Mouse (Mus musculus): ENCODE measurements at regions not wholly inside any gene's neighbourhood (a gene's known extent, or its start where the extent isn't known, plus 50 kb on each side); places are given as distances from the start of the nearest gene placed in this dataset.

DNA sequence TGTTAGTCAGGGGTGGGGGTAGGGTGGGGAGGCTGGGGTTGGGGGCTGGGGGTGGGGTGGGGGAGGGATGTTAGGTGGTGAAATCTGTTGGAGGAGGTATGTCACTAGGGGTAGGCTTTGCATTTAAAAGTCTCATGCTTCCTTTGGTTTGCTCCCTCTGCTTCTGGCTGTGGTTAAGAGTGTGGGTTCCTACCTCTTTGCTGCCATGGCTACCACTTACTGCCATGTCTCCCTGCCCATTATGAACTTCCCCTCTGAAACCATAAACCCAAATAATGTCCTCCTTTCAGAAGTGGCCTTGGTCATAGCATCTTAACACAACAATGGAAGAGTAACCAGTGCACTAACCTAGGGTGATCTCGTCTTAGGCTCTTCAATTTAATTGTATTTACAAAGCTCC lies 256.8 kb downstream of the Maf start:
- no peak overlapping the region for H3K27ac ChIP-seq (ENCODE audit: low read length)
- no peak for ATAC-seq (ENCODE audit: insufficient number of reproducible peaks, insufficient read depth, low FRiP score, low read depth)
- no peaks in the 10 kb centered on the region for H3K9me3 ChIP-seq (ENCODE audit: control insufficient read depth, low read depth, low read length)
- no peaks in the 10 kb centered on the region for H3K36me3 ChIP-seq (ENCODE audit: control insufficient read depth, insufficient read depth, low read length)
- no peaks in the 10 kb centered on the region for H3K27me3 ChIP-seq (ENCODE audit: control insufficient read depth, insufficient read depth, low read length)
- no peak overlapping the region for H3K9ac ChIP-seq (replicated peaks; ENCODE audit: low read depth, low read length)
- H3K4me3 ChIP-seq (ENCODE audit: low read depth, low read length), result no peak overlapping the region
- H3K4me1 ChIP-seq (ENCODE audit: control insufficient read depth, insufficient read depth, low read length), result 0 out of 2 replicates have a peak, but pooled peaks cover 7% of the 10 kb centered on the region
- WGBS, result 60% methylated on average over 1 of the region's 1 CpGs
- no peak overlapping the region for H3K4me2 ChIP-seq (replicated peaks; ENCODE audit: low read depth, low read length)

DNA sequence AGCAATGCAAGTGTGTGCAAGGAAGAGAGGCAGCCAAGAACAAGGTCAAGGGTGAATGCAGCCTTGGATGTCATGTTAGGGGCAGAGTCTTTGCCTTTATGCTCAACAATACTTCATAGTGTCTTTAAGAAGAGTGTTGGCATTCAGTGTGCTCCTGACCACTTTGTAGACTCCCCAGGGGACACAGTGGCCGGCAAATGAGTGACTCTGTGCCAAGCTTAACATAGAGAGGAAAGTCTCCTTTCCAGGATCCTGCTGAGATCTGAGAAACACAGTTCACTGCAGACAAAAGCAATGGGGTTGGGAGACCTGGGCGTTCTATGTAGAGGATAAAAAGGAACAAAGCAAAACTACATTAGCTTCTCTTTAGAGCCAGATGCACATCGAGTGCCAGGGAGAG lies 259.2 kb downstream of the Maf start:
- no peak overlapping the region for H3K27ac ChIP-seq (ENCODE audit: low read length)

DNA sequence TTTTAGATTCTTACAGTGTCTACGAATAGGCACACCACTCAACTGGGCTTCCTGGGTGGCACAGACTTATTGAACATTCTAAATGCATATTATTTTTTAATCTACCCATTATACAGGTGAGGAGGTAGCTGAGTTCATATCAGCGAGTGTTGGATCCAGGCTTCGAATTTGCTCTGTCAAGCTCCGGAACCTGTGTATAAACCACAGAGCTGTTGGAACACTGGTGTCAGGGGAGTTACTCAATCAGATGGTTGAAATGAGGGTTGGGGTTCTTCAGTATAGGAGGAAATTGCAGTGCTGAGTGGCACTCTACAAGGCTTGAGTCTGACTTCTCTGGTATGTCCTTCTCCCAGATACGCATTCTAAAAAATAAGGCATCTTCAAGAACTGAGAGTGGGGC lies 263.1 kb downstream of the Maf start:
- Histone ChIP-seq H3K36me3 (ENCODE audit: control insufficient read depth, insufficient read depth, low read length) (no peaks in the 10 kb centered on the region), H3K9ac (replicated peaks; ENCODE audit: low read depth, low read length) (no peak overlapping the region), H3K4me3 (ENCODE audit: low read depth, low read length) (no peak overlapping the region), H3K4me2 (replicated peaks; ENCODE audit: low read depth, low read length) (no peak overlapping the region), H3K27me3 (ENCODE audit: control insufficient read depth, insufficient read depth, low read length) (no peaks in the 10 kb centered on the region), H3K4me1 (ENCODE audit: control insufficient read depth, insufficient read depth, low read length) (no peaks in the 10 kb centered on the region), H3K9me3 (ENCODE audit: control insufficient read depth, low read depth, low read length) (no peaks in the 10 kb centered on the region), H3K27ac (ENCODE audit: low read length) (no peak overlapping the region)
- no peak for ATAC-seq (ENCODE audit: insufficient number of reproducible peaks, insufficient read depth, low FRiP score, low read depth)
- 93% methylated on average over 5 of the region's 5 CpGs for WGBS

More for the DNA sequence above, 259.2 kb downstream of the Maf start:
- H3K4me2 ChIP-seq (replicated peaks; ENCODE audit: low read depth, low read length), result no peak overlapping the region
- 81% methylated on average over 3 of the region's 3 CpGs for WGBS
- no peak for ATAC-seq (ENCODE audit: insufficient number of reproducible peaks, insufficient read depth, low FRiP score, low read depth)
- 0 out of 2 replicates have a peak, but pooled peaks cover 3% of the 10 kb centered on the region for H3K4me1 ChIP-seq (ENCODE audit: control insufficient read depth, insufficient read depth, low read length)
- H3K4me3 ChIP-seq (ENCODE audit: low read depth, low read length), result no peak overlapping the region
- no peaks in the 10 kb centered on the region for H3K27me3 ChIP-seq (ENCODE audit: control insufficient read depth, insufficient read depth, low read length)
- no peaks in the 10 kb centered on the region for H3K9me3 ChIP-seq (ENCODE audit: control insufficient read depth, low read depth, low read length)
- H3K36me3 ChIP-seq (ENCODE audit: control insufficient read depth, insufficient read depth, low read length), result no peaks in the 10 kb centered on the region
- no peak overlapping the region for H3K9ac ChIP-seq (replicated peaks; ENCODE audit: low read depth, low read length)

DNA sequence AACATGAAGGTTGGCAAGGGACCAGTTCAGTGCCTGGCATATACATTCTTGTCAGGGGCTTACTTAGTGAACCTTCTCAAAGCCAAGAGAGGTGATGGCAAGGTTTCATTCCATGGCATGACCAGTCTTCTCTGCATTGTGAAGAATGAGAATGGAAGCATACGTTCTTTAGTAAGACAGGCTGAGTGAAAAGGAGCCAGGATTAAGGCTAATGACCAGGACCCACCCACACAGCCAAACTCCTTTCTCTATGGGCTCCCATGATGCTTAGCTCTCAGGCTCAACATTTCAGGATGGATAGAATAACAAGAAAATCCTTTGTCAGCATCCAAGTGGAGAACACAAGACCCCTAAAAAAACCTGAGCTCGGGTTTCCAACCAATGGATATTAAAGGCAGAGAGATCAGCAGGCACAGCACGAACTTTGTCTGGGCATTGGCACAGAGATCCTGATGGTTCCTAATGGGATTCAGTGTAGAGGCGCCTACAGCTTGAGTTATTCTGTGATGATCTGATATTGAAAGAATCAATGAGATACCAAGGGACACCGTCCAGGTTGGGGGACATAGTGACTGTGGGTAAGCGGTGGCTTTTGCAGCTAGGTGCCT lies 265.5 kb downstream of the Maf start:
- Histone ChIP-seq H3K27ac (ENCODE audit: low read length) (no peak overlapping the region), H3K4me3 (ENCODE audit: low read depth, low read length) (no peak overlapping the region), H3K36me3 (ENCODE audit: control insufficient read depth, insufficient read depth, low read length) (no peaks in the 10 kb centered on the region), H3K9ac (replicated peaks; ENCODE audit: low read depth, low read length) (no peak overlapping the region), H3K4me1 (ENCODE audit: control insufficient read depth, insufficient read depth, low read length) (no peaks in the 10 kb centered on the region), H3K4me2 (replicated peaks; ENCODE audit: low read depth, low read length) (no peak overlapping the region), H3K9me3 (ENCODE audit: control insufficient read depth, low read depth, low read length) (no peaks in the 10 kb centered on the region), H3K27me3 (ENCODE audit: control insufficient read depth, insufficient read depth, low read length) (no peaks in the 10 kb centered on the region)
- WGBS, result 84% methylated on average over 6 of the region's 6 CpGs
- ATAC-seq (ENCODE audit: insufficient number of reproducible peaks, insufficient read depth, low FRiP score, low read depth), result no peak

DNA sequence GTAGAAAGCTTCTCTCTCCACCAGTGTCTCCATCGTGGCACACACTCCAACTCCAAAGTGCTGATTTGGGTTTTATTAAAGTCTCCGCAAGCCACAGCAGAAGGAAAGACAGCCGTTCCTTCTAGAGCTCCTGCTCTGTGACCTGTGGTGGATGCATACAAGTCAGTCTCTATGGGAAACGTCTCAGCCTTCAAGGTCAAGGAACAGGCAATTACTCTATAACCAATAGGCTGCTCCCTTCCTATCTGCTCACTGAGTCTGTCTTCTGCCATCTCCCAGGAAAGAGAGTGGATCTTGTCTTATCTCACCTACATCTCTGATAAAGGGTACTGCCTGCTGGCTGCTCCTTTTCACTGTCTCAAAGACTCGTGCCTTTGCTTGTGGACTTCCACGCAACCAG lies 266.3 kb downstream of the Maf start:
- no peaks in the 10 kb centered on the region for H3K27me3 ChIP-seq (ENCODE audit: control insufficient read depth, insufficient read depth, low read length)
- 61% methylated on average over 6 of the region's 6 CpGs for WGBS
- ATAC-seq (ENCODE audit: insufficient number of reproducible peaks, insufficient read depth, low FRiP score, low read depth), result no peak

DNA sequence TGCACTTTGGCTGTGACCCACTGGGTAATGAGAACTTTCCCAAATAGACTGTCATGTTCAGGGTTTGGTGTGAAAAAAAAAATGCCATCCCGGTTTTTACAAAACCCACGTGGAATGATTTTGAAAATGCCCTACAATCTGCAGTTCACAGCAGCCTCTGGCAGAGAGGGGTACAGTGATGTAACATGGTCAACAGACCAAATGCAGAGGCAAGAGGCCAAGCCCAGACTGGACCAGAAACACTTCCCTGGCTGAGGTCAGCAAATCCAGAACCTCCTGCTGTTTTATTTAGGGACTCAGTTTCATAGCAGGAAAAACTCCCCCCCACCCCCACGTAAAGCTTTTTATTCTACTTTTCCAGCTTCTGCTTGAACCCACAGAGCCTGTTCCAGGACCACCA lies 267.4 kb downstream of the Maf start:
- H3K36me3 ChIP-seq (ENCODE audit: control insufficient read depth, insufficient read depth, low read length), result no peaks in the 10 kb centered on the region
- no peaks in the 10 kb centered on the region for H3K27me3 ChIP-seq (ENCODE audit: control insufficient read depth, insufficient read depth, low read length)
- 84% methylated on average over 3 of the region's 3 CpGs for WGBS
- no peaks in the 10 kb centered on the region for H3K4me1 ChIP-seq (ENCODE audit: control insufficient read depth, insufficient read depth, low read length)
- no peaks in the 10 kb centered on the region for H3K9me3 ChIP-seq (ENCODE audit: control insufficient read depth, low read depth, low read length)
- no peak overlapping the region for H3K4me3 ChIP-seq (ENCODE audit: low read depth, low read length)
- no peak overlapping the region for H3K9ac ChIP-seq (replicated peaks; ENCODE audit: low read depth, low read length)
- no peak overlapping the region for H3K4me2 ChIP-seq (replicated peaks; ENCODE audit: low read depth, low read length)
- H3K27ac ChIP-seq (ENCODE audit: low read length), result no peak overlapping the region
- ATAC-seq (ENCODE audit: insufficient number of reproducible peaks, insufficient read depth, low FRiP score, low read depth), result no peak

More for the DNA sequence above, 266.3 kb downstream of the Maf start:
- Histone ChIP-seq H3K9me3 (ENCODE audit: control insufficient read depth, low read depth, low read length) (no peaks in the 10 kb centered on the region), H3K4me3 (ENCODE audit: low read depth, low read length) (no peak overlapping the region), H3K4me1 (ENCODE audit: control insufficient read depth, insufficient read depth, low read length) (no peaks in the 10 kb centered on the region), H3K4me2 (replicated peaks; ENCODE audit: low read depth, low read length) (no peak overlapping the region), H3K27ac (ENCODE audit: low read length) (no peak overlapping the region), H3K9ac (replicated peaks; ENCODE audit: low read depth, low read length) (no peak overlapping the region), H3K36me3 (ENCODE audit: control insufficient read depth, insufficient read depth, low read length) (no peaks in the 10 kb centered on the region)

DNA sequence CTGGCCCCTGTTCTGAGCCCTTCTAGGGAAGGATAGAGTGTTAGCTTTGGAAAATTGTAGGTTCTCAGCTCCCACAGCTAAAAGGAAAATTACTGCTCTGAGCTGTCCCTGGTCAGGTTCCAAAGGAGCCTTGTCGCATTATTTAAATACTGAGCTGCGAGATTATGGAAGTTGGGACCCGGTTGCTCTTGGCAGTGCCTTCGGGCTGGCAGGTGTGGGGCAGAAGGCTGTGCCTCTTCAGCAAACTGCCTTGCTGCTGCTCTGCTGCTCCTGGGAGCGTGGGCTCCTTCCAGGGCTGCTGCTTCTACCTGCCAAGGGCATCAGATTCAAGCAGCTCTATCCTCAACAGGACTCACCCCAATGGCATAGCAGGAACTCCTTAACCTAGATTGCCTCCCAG lies 268.1 kb downstream of the Maf start:
- Histone ChIP-seq H3K4me2 (replicated peaks; ENCODE audit: low read depth, low read length) (no peak overlapping the region), H3K9me3 (ENCODE audit: control insufficient read depth, low read depth, low read length) (no peaks in the 10 kb centered on the region), H3K4me3 (ENCODE audit: low read depth, low read length) (no peak overlapping the region), H3K4me1 (ENCODE audit: control insufficient read depth, insufficient read depth, low read length) (no peaks in the 10 kb centered on the region), H3K36me3 (ENCODE audit: control insufficient read depth, insufficient read depth, low read length) (no peaks in the 10 kb centered on the region), H3K27me3 (ENCODE audit: control insufficient read depth, insufficient read depth, low read length) (no peaks in the 10 kb centered on the region), H3K27ac (ENCODE audit: low read length) (no peak overlapping the region), H3K9ac (replicated peaks; ENCODE audit: low read depth, low read length) (no peak overlapping the region)
- no peak for ATAC-seq (ENCODE audit: insufficient number of reproducible peaks, insufficient read depth, low FRiP score, low read depth)
- 73% methylated on average over 5 of the region's 5 CpGs for WGBS

DNA sequence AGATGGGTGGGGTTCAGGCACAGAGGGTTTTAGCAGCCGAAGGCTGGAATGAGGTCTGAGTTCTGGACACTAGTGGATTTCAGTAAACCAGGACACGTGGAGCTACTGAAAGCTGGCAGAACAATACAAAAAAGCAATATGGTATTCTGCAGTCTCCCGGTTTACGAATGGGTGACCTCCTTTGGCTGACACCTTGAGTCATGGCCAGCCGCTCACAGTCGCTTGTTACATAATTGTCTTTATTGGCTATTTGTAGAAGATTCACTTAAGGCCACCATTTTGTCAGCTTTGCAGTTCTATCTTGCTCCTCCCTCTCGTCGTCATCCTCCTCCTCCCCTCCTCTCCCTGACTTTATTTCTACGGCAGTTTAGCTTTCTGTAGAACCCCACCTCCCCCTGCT lies 269.6 kb downstream of the Maf start:
- no peak overlapping the region for H3K9ac ChIP-seq (replicated peaks; ENCODE audit: low read depth, low read length)
- no peak for ATAC-seq (ENCODE audit: insufficient number of reproducible peaks, insufficient read depth, low FRiP score, low read depth)
- no peak overlapping the region for H3K4me2 ChIP-seq (replicated peaks; ENCODE audit: low read depth, low read length)
- H3K36me3 ChIP-seq (ENCODE audit: control insufficient read depth, insufficient read depth, low read length), result no peaks in the 10 kb centered on the region
- H3K9me3 ChIP-seq (ENCODE audit: control insufficient read depth, low read depth, low read length), result no peaks in the 10 kb centered on the region
- H3K27me3 ChIP-seq (ENCODE audit: control insufficient read depth, insufficient read depth, low read length), result no peaks in the 10 kb centered on the region
- WGBS, result 87% methylated on average over 9 of the region's 9 CpGs
- H3K4me1 ChIP-seq (ENCODE audit: control insufficient read depth, insufficient read depth, low read length), result no peaks in the 10 kb centered on the region
- no peak overlapping the region for H3K27ac ChIP-seq (ENCODE audit: low read length)
- no peak overlapping the region for H3K4me3 ChIP-seq (ENCODE audit: low read depth, low read length)

DNA sequence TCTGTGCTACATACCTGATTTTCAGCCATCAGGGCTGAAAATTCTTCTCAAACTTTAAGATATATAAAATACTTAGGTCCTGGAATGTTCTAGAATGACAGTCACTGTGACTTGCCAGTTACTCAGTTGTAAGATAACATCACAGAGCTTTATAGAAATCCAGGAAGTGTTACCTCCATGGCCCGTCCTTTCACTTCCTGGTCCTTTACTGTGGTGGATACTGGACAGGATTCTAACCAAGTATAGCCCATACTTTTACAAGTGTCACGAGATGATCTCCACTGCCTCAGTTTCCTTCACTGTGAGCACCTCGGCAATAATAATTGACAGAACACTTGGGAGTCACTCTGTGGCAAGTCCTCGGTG lies 271.3 kb downstream of the Maf start:
- Histone ChIP-seq H3K4me2 (replicated peaks; ENCODE audit: low read depth, low read length) (no peak overlapping the region), H3K36me3 (ENCODE audit: control insufficient read depth, insufficient read depth, low read length) (no peaks in the 10 kb centered on the region), H3K9ac (replicated peaks; ENCODE audit: low read depth, low read length) (no peak overlapping the region), H3K4me3 (ENCODE audit: low read depth, low read length) (no peak overlapping the region), H3K27me3 (ENCODE audit: control insufficient read depth, insufficient read depth, low read length) (no peaks in the 10 kb centered on the region), H3K4me1 (ENCODE audit: control insufficient read depth, insufficient read depth, low read length) (no peaks in the 10 kb centered on the region), H3K27ac (ENCODE audit: low read length) (no peak overlapping the region), H3K9me3 (ENCODE audit: control insufficient read depth, low read depth, low read length) (no peaks in the 10 kb centered on the region)
- WGBS, result 87% methylated on average over 4 of the region's 4 CpGs
- no peak for ATAC-seq (ENCODE audit: insufficient number of reproducible peaks, insufficient read depth, low FRiP score, low read depth)

Measured in stomach, embryonic 14.5 days (tissue).